Mouse (Mus musculus) olfactory bulb, adult 2 months (tissue): Measurements from ENCODE around the gene Dand5.

ENCODE experiments used
- CTCF ChIP-seq: fragments of 200-500 bp; IDR thresholded peaks from 2 replicates; pipeline ENCODE4 v1.5.1; 2012; ENCODE audit warnings: low read depth, mild to moderate bottlenecking, low read length, moderate library complexity; ENCODE audit not compliant: insufficient read depth
- POLR2A ChIP-seq: fragments of 200-500 bp; IDR thresholded peaks from 2 replicates; pipeline ENCODE4 v1.6.1; 2012; ENCODE audit warnings: mild to moderate bottlenecking, low read depth, low read length, moderate library complexity; ENCODE audit not compliant: insufficient read depth

GRCm38 (mm10) chr8:84773833-84774232 lies 48.8 kb downstream of the Dand5 start:
- TF ChIP-seq CTCF (no peak), POLR2A (no peak)
